Mouse (Mus musculus) layer of hippocampus, adult 11-12 months (tissue): ENCODE data around the gene Ppp1r18.
A peak's percentile ranks its signal among the peaks of the same experiment; 100 is the strongest.

Experiments used
- DNase-seq: peaks from one replicate; pipeline ENCODE4 v3.0.0; 2022; ENCODE audit warnings: low spot score

Ppp1r18 gene

GRCm38 (mm10) chr17:35914975-35915374 lies 49.6 kb downstream of the Ppp1r18 start:
- no peak for DNase-seq

- no peak for DNase-seq
These were observed 50.3 kb downstream of the Ppp1r18 start for GRCm38 (mm10) chr17:35915538-35916296.

- DNase-seq: peak; percentile 100
These were observed 51.1 kb downstream of the Ppp1r18 start, which contains the start of the genes Mrps18b and Ppp1r10 for GRCm38 (mm10) chr17:35916297-35917142. Gene Mrps18b, minus strand, starts transcription at chr17:35916389. Gene Ppp1r10, plus strand, starts transcription at chr17:35916434.

GRCm38 (mm10) chr17:35917143-35917462 lies 51.7 kb downstream of the Ppp1r18 start:
- no peak for DNase-seq

GRCm38 (mm10) chr17:35917463-35918251 lies 52.3 kb downstream of the Ppp1r18 start:
- peak; percentile 68 for DNase-seq

GRCm38 (mm10) chr17:35918276-35919059 lies 53.1 kb downstream of the Ppp1r18 start:
- no peak for DNase-seq

GRCm38 (mm10) chr17:35919060-35919715 lies 53.8 kb downstream of the Ppp1r18 start:
- DNase-seq: peak; percentile 97

- no peak for DNase-seq
These were observed 54.5 kb downstream of the Ppp1r18 start for GRCm38 (mm10) chr17:35919864-35920301.

GRCm38 (mm10) chr17:35920384-35920783 lies 55.0 kb downstream of the Ppp1r18 start:
- DNase-seq: no peak

GRCm38 (mm10) chr17:35920862-35921562 lies 55.6 kb downstream of the Ppp1r18 start:
- no peak for DNase-seq

- no peak for DNase-seq
These were observed 56.3 kb downstream of the Ppp1r18 start for GRCm38 (mm10) chr17:35921710-35922109.

GRCm38 (mm10) chr17:35922566-35922965 lies 57.2 kb downstream of the Ppp1r18 start:
- DNase-seq: no peak

- no peak for DNase-seq
These were observed 57.9 kb downstream of the Ppp1r18 start for GRCm38 (mm10) chr17:35923281-35923680.
